Mouse (Mus musculus): ENCODE results near the gene Gm13288.
"Not testable (repeated sequence)": the region's sequence is repeated elsewhere in the genome, so short reads cannot be mapped to it uniquely, and the experiment has no call there.

Gene Gm13288

DNA sequence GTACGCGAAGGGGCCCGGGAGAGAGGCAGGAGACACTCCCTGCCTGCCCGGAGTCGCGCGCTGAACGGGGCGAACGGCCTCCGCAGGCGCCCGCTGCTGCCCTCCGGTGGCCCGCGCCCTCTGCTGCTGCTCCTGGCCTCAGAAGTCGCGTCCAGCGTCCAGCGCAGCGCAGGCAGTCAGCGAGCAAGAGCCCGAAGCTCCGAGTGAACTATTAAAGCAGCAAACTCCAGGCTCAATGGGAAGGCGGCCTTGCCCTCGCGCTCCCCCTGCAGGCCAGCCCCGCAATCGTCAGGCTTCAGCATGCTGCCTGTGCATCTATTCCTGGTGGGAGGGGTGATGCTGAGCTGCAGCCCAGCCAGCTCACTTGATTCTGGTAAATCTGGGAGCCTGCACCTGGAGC lies 2.4 kb upstream of the Gm13288 start, which contains the start of gene Gm13287:
Gene Gm13287 (plus strand): TSS at position 301 of the 400 bp plus-strand sequence.
- DNase-seq, result not testable (repeated sequence)

GRCm38 (mm10) chr4:88805761-88806160 lies 430 bp downstream of the Gm13288 start:
- peak; percentile 47 to 68 for DNase-seq

DNA sequence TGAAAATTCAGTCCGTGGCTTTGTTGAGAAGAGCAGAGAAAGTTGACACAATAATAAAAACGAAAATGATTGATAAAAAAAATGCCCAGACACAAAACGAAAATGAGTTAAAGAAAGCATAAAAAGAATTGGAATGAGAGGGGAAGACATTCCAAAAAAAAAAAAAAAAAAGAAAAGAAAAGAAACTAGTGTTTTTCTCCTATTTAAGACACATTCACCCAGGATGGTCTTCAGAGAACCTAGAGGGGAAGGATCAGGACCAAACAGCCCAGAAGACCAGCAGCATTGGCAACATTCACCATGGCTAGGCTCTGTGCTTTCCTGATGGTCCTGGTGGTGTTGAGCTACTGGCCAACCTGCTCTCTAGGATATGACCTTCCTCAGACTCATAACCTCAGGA lies 10.6 kb downstream of the Gm13288 start, which contains the start of gene Ifna7:
Gene Ifna7 (plus strand): TSS at position 301 of the 400 bp plus-strand sequence.
- no peak for DNase-seq

DNA sequence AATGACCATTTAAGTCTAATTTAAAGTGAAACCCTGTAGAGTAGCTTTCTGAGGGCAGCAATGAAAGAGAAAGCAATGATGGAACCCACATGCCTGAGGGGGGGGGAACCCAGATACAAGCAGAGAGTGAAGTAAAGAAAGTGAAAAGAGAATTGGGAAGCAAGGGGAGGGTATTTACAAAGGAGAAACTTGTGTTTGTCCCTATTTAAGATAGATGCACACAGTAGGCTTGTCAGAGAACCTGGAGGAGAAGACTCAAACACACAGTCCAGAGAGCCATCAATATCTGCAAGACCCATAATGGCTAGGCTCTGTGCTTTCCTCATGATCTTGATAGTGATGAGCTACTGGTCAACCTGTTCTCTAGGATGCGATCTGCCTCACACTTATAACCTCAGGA lies 14.3 kb downstream of the Gm13288 start, which contains the start of gene Ifna11:
Gene Ifna11 (plus strand): TSS at position 301 of the 400 bp plus-strand sequence.
- no peak for DNase-seq

- DNase-seq, result peak; percentile 17 to 27
Observed at GRCm38 (mm10) chr4:88822995-88823394, 17.7 kb downstream of the Gm13288 start.

- not testable (repeated sequence) for DNase-seq
Observed at GRCm38 (mm10) chr4:88827116-88827515, 21.8 kb downstream of the Gm13288 start, which contains the start of gene Ifna6. Gene Ifna6, plus strand, starts transcription at chr4:88827416.

DNA sequence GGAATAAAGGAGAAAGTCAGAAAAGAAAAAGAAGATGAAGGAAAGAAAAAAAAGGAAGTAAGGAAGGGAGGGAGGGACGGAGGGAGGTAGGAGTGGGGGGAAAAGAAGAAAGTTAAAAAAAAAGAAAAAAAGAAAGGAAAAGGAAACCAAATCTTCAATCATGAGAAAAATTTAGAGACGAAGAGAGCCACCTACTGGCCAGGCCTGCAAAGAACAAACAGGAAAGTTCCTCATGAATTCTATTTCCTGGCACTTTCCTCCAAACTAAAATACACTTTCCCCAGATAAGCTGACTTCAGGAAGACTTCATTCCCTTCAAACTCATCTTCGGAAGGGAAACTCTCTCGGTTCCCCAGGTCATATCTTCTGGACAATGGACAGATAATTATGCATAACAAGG lies 25.2 kb downstream of the Gm13288 start:
- peak; percentile 39 to 54 for DNase-seq

DNA sequence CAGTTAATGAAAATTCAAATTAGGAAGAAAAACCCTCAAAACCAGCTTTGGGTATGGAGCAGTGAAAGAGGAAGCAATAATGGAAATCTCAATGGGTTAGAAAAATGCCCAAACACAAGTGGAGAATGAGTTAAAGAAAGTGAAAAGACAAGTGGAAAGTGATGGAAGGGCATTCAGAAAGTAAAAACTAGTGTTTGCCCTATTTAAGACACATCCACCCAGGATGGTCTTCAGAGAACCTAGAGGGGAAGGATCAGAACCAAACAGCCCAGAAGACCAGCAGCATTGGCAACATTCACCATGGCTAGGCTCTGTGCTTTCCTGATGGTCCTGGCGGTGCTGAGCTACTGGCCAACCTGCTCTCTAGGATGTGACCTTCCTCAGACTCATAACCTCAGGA lies 29.9 kb downstream of the Gm13288 start, which contains the start of gene Ifna5:
Gene Ifna5 (plus strand): TSS at position 301 of the 400 bp plus-strand sequence.
- not testable (repeated sequence) for DNase-seq

DNA sequence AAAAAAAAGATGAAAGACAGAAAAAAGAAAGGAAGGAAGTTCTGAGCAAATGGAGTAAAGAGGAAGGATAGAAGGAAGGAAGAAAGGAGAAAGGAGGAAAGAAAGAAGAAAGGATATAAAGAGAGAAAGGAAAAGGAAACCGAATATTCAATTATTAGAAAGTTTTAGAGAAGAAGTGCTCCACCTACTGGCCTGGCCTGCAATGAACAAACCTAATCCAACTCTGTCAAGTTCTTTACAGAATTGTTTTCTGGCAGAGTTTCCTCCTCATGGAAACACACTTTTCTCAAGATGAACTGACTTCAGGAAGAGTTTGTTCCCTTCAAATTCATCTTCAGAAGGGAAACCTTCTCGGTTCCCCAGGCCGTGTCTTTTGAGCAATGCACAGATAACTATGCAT lies 33.5 kb downstream of the Gm13288 start:
- peak; percentile 27 to 29 for DNase-seq

GRCm38 (mm10) chr4:88840058-88840457 lies 34.7 kb downstream of the Gm13288 start:
- DNase-seq, result no peak

DNA sequence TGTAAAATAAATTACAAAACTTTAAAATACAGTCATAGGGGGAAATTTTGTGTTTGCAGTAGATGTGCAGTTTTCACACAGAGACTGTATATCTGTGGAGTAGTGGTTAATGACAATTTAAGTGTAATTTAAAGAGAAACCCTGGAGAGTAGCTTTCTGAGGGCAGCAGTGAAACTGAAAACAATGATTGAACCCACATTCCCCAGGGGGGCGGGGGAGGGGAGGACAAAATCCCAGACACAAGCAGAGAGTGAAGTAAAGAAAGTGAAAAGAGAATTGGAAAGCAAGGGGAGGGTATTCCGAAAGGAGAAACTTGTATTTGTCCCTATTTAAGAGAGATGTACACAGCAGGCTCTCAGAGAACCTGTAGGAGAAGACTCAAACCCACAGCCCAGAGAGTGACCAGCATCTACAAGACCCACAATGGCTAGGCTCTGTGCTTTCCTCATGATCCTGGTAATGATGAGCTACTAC lies 36.1 kb downstream of the Gm13288 start, which contains the start of gene Ifna4:
Gene Ifna4 (plus strand): TSS at position 424 of the 474 bp plus-strand sequence.
- DNase-seq, result no peak

DNA sequence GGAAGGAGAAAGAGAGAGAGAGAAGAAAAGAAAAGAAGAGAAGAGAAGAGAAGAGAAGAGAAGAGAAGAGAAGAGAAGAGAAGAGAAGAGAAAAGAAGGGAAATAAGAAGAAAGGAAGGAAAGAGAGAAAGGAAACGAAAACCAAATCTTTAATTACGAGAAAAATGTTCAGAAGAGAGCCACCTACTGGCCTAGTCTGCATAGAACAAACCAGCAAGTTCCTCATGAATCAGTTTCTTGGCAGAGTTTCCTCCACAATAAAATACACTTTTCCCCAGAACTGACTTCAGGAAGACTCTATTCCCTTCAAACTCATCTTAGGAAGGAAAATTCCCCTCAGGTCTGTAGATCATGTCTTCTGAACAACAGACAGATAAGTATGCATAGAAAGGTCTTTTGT lies 40.0 kb downstream of the Gm13288 start:
- DNase-seq, result no peak

DNA sequence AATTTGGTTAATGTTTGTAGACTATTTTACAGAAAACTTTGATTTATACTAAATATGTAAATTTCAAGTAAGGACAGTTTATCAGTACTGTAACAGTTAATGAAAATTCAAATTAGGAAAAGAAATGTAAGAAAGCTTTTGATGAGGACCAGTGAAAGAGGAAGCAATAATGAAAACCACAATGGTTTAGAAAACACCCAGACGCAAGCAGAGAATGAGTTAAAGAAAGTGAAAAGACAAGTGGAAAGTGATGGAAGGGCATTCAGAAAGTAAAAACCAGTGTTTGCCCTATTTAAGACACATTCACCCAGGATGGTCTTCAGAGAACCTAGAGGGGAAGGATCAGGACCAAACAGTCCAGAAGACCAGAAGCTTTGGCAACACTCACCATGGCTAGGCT lies 44.4 kb downstream of the Gm13288 start, which contains the start of gene Ifna1:
Gene Ifna1 (plus strand): TSS at position 390 of the 400 bp plus-strand sequence.
- DNase-seq, result no peak

DNA sequence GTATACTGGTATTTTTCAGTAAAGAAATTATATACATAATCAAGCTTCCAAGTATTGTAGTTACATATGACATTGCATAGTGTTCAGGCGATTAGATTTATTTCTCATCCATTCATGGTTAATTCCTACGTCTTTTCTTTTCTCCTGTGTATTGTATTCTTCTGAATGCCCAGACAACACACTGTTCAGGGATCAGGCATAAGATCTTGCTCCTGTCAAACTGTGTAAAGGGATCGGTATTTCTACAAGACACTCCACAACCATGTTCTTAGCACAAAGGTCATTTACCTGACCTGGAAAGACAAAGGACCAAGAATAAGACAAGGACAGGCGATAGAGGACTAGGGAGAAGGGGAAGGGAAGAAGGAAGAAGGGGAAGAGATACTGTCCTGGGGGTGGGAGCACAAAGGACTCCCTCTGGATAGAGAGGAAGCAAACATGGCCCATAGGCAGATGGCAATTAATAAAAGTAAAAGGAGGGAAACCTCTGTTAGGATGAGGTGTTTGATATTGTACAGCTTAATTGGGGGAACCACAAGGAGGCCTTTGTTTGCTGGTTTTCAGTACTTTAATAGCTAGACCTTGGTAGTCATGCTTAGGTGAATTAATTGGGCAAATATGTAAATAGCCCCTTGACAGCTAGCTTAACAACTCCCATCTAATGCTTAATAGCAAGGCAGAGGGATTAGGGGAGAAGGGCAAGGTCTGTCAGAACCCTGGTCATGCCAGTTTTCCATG lies 45.9 kb downstream of the Gm13288 start:
- DNase-seq, result no peak

All from kidney, postnatal 4 days (tissue).